Mouse (Mus musculus): ENCODE measurements around the gene Maneal. TPM values are rescaled to one million over a fixed set of nuclear protein-coding genes. Genes with fewer than 3 reads are reported as not detected.

Gene Maneal
- polyA plus RNA-seq (2012; rRNA removed), result 71.9 and 72.6 TPM in 2 replicates

DNA sequence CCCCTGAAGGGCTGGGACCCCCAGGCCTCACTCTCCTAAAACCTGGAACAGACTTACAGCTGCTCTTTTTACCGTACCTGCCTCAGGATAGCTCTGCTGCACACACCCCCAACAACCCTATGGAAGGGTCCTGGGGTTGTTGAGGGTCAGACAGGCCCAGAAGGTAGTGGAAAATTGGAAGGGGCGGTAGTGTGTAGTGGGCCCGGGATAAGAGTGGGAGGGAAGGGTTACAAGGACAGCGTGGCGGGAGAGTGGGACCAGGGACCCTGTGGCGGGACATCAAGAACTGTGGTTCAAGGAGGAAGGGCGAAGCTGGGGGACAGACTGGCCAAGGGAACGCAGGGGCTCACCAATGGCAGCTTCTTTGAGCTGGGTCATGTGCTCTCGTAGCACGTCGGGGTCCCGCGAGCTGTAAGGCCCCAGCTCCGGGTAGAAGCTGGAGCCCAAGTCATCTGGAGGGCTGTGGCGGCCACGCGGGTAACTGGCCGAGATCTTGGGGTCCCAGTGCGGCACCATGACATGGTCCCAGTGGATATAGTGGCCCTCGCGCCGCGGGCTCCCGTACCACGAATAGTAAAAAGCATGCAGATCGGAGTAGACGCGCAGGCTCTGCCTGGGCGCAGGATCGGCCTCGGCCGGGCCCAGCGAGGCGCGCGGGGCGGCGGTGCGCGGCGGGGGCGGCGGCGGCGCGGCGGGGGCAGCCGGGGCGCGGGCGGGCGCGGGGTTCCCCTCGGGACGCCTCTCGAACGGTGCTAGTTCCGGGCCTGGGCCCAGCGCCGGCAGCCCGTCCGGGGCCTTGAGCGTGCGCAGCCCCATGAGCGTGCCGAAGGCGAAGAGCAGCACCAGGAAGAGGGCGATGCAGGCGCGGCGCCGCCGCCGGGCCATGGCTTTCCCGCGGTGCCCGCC, at the start of gene Maneal:
Gene Maneal (minus strand): TSS at position 889 of the 906 bp plus-strand sequence.
- Histone ChIP-seq H3K4me1 (ENCODE audit: control insufficient read depth, insufficient read depth, low read length) (no peaks in the 10 kb centered on the region; the same call in 1 of the 2 replicates), H3K27me3 (ENCODE audit: control insufficient read depth, insufficient read depth, low read length) (no peaks in the 10 kb centered on the region), H3K27ac (ENCODE audit: insufficient read depth, low read length) (peak within 1 kb of the TSS; percentile 85), H3K4me3 (replicated peaks; ENCODE audit: insufficient read depth, low read depth, low read length) (peak within 1 kb of the TSS; percentile 83)
- TF ChIP-seq POLR2A (IDR thresholded peaks at IDR 0.05; ENCODE audit: borderline replicate concordance, insufficient read depth, low read length), result no peak
- no peak for TF ChIP-seq CTCF (IDR thresholded peaks at IDR 0.05; ENCODE audit: borderline replicate concordance, insufficient read depth, low read depth, low read length)
- DNase-seq, result peak; percentile 42 to 56
- WGBS, result under 1% methylated on average over 77 of the region's 77 CpGs

DNA sequence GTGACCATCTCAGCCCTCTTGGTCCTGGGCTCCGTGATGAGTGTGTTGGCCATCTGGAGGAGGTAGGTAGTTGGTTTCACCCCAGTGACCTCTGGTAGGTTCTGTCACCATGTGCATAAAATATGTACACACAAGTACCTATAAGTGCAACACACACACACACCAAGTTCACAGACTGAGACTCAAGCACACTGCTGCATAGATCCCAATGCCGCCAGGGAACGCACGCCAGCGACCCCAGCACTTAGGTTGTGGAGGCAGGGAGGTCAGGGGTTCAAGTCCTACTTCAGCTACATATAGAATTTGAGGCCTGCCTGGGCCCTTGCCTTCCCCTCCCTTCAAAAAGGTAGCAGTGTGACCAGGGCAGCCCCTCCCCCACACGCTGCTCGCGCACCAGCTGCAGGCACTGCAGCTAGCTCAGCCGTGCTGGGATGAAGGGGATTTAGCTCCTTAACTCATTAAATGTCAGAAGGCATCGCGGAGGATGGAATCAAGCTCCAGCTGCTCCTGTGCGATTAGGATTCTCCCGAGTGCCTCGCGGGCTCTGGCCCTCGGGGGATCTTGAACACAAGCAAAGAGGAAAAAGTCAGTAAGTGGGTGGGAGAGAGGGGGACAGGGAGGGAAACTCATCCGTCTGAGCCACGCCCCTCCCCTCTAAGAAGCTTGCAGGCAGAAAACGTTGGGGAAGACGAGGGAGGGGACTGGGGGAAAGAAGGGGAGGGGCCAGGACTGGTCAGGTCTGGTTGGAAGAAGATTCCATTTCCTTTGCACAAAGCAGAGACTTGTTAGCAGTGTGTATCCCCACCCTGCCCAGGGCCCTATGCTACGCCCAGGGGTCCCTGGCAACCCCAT, 44.2 kb upstream of the Maneal start:
- no peak overlapping the region for H3K27ac ChIP-seq (ENCODE audit: insufficient read depth, low read length)
- peaks cover 2% of the 10 kb centered on the region; the same call in 1 of the 2 replicates for H3K4me1 ChIP-seq (ENCODE audit: control insufficient read depth, insufficient read depth, low read length)
- no peaks in the 10 kb centered on the region for H3K27me3 ChIP-seq (ENCODE audit: control insufficient read depth, insufficient read depth, low read length)
- TF ChIP-seq POLR2A (IDR thresholded peaks at IDR 0.05; ENCODE audit: borderline replicate concordance, insufficient read depth, low read length) (no peak), CTCF (IDR thresholded peaks at IDR 0.05; ENCODE audit: borderline replicate concordance, insufficient read depth, low read depth, low read length) (no peak)
- WGBS, result 10% methylated on average over 21 of the region's 21 CpGs
- DNase-seq, result no peak
- H3K4me3 ChIP-seq (replicated peaks; ENCODE audit: insufficient read depth, low read depth, low read length), result no peak overlapping the region

DNA sequence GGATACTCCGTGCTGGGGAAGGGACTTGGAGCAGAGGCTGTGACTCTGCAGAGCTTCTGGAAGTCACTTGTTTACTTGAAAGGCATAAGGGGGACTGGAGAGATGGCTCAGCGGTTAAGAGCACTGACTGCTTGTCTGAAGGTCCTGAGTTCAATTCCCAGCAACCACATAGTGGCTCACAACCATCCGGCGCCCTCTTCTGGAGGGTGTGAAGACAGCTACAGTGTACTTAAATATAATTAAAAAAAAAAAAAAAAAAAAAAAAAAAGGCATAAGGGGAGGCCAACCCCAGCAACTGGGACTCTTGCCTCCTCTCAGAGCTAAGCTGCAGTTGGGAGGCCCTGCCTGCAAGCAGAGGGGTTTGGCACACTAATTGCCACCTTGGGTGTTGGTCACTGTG, 43.4 kb upstream of the Maneal start:
- 65% methylated on average over 4 of the region's 4 CpGs for WGBS
- no peaks in the 10 kb centered on the region for H3K27me3 ChIP-seq (ENCODE audit: control insufficient read depth, insufficient read depth, low read length)
- H3K4me3 ChIP-seq (replicated peaks; ENCODE audit: insufficient read depth, low read depth, low read length), result no peak overlapping the region
- peaks cover 2% of the 10 kb centered on the region; the same call in 1 of the 2 replicates for H3K4me1 ChIP-seq (ENCODE audit: control insufficient read depth, insufficient read depth, low read length)
- no peak for DNase-seq
- H3K27ac ChIP-seq (ENCODE audit: insufficient read depth, low read length), result no peak overlapping the region
- TF ChIP-seq POLR2A (IDR thresholded peaks at IDR 0.05; ENCODE audit: borderline replicate concordance, insufficient read depth, low read length), result no peak
- TF ChIP-seq CTCF (IDR thresholded peaks at IDR 0.05; ENCODE audit: borderline replicate concordance, insufficient read depth, low read depth, low read length), result no peak

GRCm38 (mm10) chr4:124899906-124900305, 37.9 kb upstream of the Maneal start:
- H3K4me1 ChIP-seq (ENCODE audit: control insufficient read depth, insufficient read depth, low read length), result peaks cover 2% of the 10 kb centered on the region; the same call in 1 of the 2 replicates
- no peaks in the 10 kb centered on the region for H3K27me3 ChIP-seq (ENCODE audit: control insufficient read depth, insufficient read depth, low read length)
- WGBS, result 55% methylated on average over 5 of the region's 5 CpGs

DNA sequence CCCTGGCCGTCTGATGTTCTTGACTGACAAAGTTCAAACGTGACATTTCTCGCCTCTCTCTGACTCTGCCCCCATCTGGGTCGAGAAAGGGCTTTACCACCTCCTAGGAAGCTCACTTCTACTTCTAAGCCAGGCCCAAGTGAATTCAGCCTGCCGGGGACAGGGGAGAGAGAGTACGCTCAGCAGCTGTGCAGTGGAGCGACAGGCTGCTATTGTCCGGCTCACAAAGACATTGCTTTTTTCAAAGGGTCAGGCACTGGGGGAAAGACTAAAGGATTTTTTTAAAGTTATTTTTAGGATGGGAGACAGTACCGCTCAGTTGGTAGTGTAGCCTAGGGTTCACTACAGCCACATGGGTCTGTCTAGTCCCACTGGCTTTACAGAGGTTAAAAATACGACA, 36.5 kb upstream of the Maneal start:
- TF ChIP-seq POLR2A (IDR thresholded peaks at IDR 0.05; ENCODE audit: borderline replicate concordance, insufficient read depth, low read length) (no peak), CTCF (IDR thresholded peaks at IDR 0.05; ENCODE audit: borderline replicate concordance, insufficient read depth, low read depth, low read length) (no peak)
- 46% methylated on average over 10 of the region's 10 CpGs for WGBS
- Histone ChIP-seq H3K4me1 (ENCODE audit: control insufficient read depth, insufficient read depth, low read length) (peaks cover 2% of the 10 kb centered on the region; the same call in 1 of the 2 replicates), H3K4me3 (replicated peaks; ENCODE audit: insufficient read depth, low read depth, low read length) (no peak overlapping the region), H3K27me3 (ENCODE audit: control insufficient read depth, insufficient read depth, low read length) (no peaks in the 10 kb centered on the region), H3K27ac (ENCODE audit: insufficient read depth, low read length) (no peak overlapping the region)
- DNase-seq, result no peak

More at GRCm38 (mm10) chr4:124899906-124900305, 37.9 kb upstream of the Maneal start:
- TF ChIP-seq CTCF (IDR thresholded peaks at IDR 0.05; ENCODE audit: borderline replicate concordance, insufficient read depth, low read depth, low read length), result no peak
- no peak for TF ChIP-seq POLR2A (IDR thresholded peaks at IDR 0.05; ENCODE audit: borderline replicate concordance, insufficient read depth, low read length)
- no peak for DNase-seq
- Histone ChIP-seq H3K4me3 (replicated peaks; ENCODE audit: insufficient read depth, low read depth, low read length) (no peak overlapping the region), H3K27ac (ENCODE audit: insufficient read depth, low read length) (no peak overlapping the region)

GRCm38 (mm10) chr4:124894508-124895428, 32.8 kb upstream of the Maneal start:
- Histone ChIP-seq H3K4me1 (ENCODE audit: control insufficient read depth, insufficient read depth, low read length) (no peaks in the 10 kb centered on the region), H3K27me3 (ENCODE audit: control insufficient read depth, insufficient read depth, low read length) (no peaks in the 10 kb centered on the region), H3K4me3 (replicated peaks; ENCODE audit: insufficient read depth, low read depth, low read length) (peak overlapping the region; percentile 81), H3K27ac (ENCODE audit: insufficient read depth, low read length) (peak overlapping the region; percentile 45)
- WGBS, result 1% methylated on average over 83 of the region's 83 CpGs
- DNase-seq, result peak; percentile 83 to 86
- peak; percentile 48 for TF ChIP-seq POLR2A (IDR thresholded peaks at IDR 0.05; ENCODE audit: borderline replicate concordance, insufficient read depth, low read length)
- peak; percentile 20; the same call in 1 of the 2 replicates for TF ChIP-seq CTCF (IDR thresholded peaks at IDR 0.05; ENCODE audit: borderline replicate concordance, insufficient read depth, low read depth, low read length)

Data from cerebellum, adult 2 months (tissue).